Mouse (Mus musculus): ENCODE measurements around the gene Spata20. TPM values are rescaled to one million over a fixed set of nuclear protein-coding genes. Genes with fewer than 3 reads are reported as not detected.

Gene Spata20
- polyA plus RNA-seq, 1 experiment = 1.1 TPM

- Histone ChIP-seq H3K36me3 (ENCODE audit: control insufficient read depth, insufficient read depth, low read length) (no peaks in the 10 kb centered on the region), H3K4me3 (ENCODE audit: insufficient read depth, low read depth, low read length) (no peak overlapping the region), H3K27me3 (replicated peaks; ENCODE audit: control insufficient read depth, insufficient read depth, low read length) (no peaks in the 10 kb centered on the region), H3K4me1 (ENCODE audit: control insufficient read depth, insufficient read depth, low read length) (peaks cover 2% of the 10 kb centered on the region; the same call in 1 of the 2 replicates), H3K27ac (ENCODE audit: insufficient read depth, low read depth, low read length) (no peak overlapping the region)
- no peak for DNase-seq
- TF ChIP-seq POLR2A (IDR thresholded peaks at IDR 0.05; ENCODE audit: low read depth, low read length) (no peak), CTCF (conservative IDR thresholded peaks at IDR 0.05; ENCODE audit: insufficient read depth, insufficient read length, low read depth, low read length) (no peak)
- 76% methylated on average over 7 of the region's 7 CpGs for WGBS
Measured at GRCm38 (mm10) chr11:94441122-94441521, 44.9 kb downstream of the Spata20 start.

- no peak overlapping the region for H3K27ac ChIP-seq (ENCODE audit: insufficient read depth, low read depth, low read length)
- 93% methylated on average over 6 of the region's 6 CpGs for WGBS
- TF ChIP-seq CTCF (conservative IDR thresholded peaks at IDR 0.05; ENCODE audit: insufficient read depth, insufficient read length, low read depth, low read length) = no peak
- no peak for TF ChIP-seq POLR2A (IDR thresholded peaks at IDR 0.05; ENCODE audit: low read depth, low read length)
- no peaks in the 10 kb centered on the region for H3K36me3 ChIP-seq (ENCODE audit: control insufficient read depth, insufficient read depth, low read length)
- no peak for DNase-seq
- H3K4me1 ChIP-seq (ENCODE audit: control insufficient read depth, insufficient read depth, low read length) = peaks cover 2% of the 10 kb centered on the region; the same call in 1 of the 2 replicates
- H3K27me3 ChIP-seq (replicated peaks; ENCODE audit: control insufficient read depth, insufficient read depth, low read length) = no peaks in the 10 kb centered on the region
- H3K4me3 ChIP-seq (ENCODE audit: insufficient read depth, low read depth, low read length) = no peak overlapping the region
Measured at GRCm38 (mm10) chr11:94440421-94440820, 45.6 kb downstream of the Spata20 start.

GRCm38 (mm10) chr11:94429011-94429651, 56.8 kb downstream of the Spata20 start:
- TF ChIP-seq POLR2A (IDR thresholded peaks at IDR 0.05; ENCODE audit: low read depth, low read length) (no peak), CTCF (conservative IDR thresholded peaks at IDR 0.05; ENCODE audit: insufficient read depth, insufficient read length, low read depth, low read length) (no peak)
- 49% methylated on average over 9 of the region's 9 CpGs for WGBS
- Histone ChIP-seq H3K4me3 (ENCODE audit: insufficient read depth, low read depth, low read length) (no peak overlapping the region), H3K4me1 (ENCODE audit: control insufficient read depth, insufficient read depth, low read length) (peaks cover 12% of the 10 kb centered on the region), H3K36me3 (ENCODE audit: control insufficient read depth, insufficient read depth, low read length) (no peaks in the 10 kb centered on the region), H3K27me3 (replicated peaks; ENCODE audit: control insufficient read depth, insufficient read depth, low read length) (no peaks in the 10 kb centered on the region), H3K27ac (ENCODE audit: insufficient read depth, low read depth, low read length) (no peak overlapping the region)
- no peak for DNase-seq

Other genes starting within 250 kb of the Spata20 start
- gene Wfikkn2, start 240.2 kb downstream of the Spata20 start, polyA plus RNA-seq (2012; rRNA removed) = 0.33 and 0.38 TPM in 2 replicates
- not detected in 2 replicates for gene Gm21885, start 204.3 kb downstream of the Spata20 start, polyA plus RNA-seq (2012; rRNA removed)
- 6.6 and 8.5 TPM in 2 replicates for gene Luc7l3, start 164.2 kb downstream of the Spata20 start, polyA plus RNA-seq (2012; rRNA removed)
- gene Ankrd40, start 158.2 kb downstream of the Spata20 start, polyA plus RNA-seq (2012; rRNA removed) = 124 and 139 TPM in 2 replicates
- 43.8 and 51.7 TPM in 2 replicates for gene Abcc3, start 93.2 kb downstream of the Spata20 start, polyA plus RNA-seq (2012; rRNA removed)
- gene Cacna1g, start 12.0 kb downstream of the Spata20 start, polyA plus RNA-seq (2012; rRNA removed) = 7.6 and 10.2 TPM in 2 replicates
- 35.6 and 36.4 TPM in 2 replicates for gene Epn3, start 13.8 kb upstream of the Spata20 start, polyA plus RNA-seq (2012; rRNA removed)
- gene Mycbpap, start 35.6 kb upstream of the Spata20 start, polyA plus RNA-seq (2012; rRNA removed) = 5.0 TPM in 2 replicates
- gene Rsad1, start 63.1 kb upstream of the Spata20 start, polyA plus RNA-seq (2012; rRNA removed) = 8.6 and 10.1 TPM in 2 replicates
- 0.10 and 0.22 TPM in 2 replicates for gene Chad, start 78.9 kb upstream of the Spata20 start, polyA plus RNA-seq (2012; rRNA removed)
- 29.6 and 36.2 TPM in 2 replicates for gene Acsf2, start 115.7 kb upstream of the Spata20 start, polyA plus RNA-seq (2012; rRNA removed)
- 43.4 and 43.6 TPM in 2 replicates for gene Lrrc59, start 143.6 kb upstream of the Spata20 start, polyA plus RNA-seq (2012; rRNA removed)
- gene Mrpl27, start 167.6 kb upstream of the Spata20 start, polyA plus RNA-seq (2012; rRNA removed) = 92.0 and 121 TPM in 2 replicates
- gene Eme1, start 167.8 kb upstream of the Spata20 start, polyA plus RNA-seq (2012; rRNA removed) = 0.13 and 0.22 TPM in 2 replicates
- 21.3 and 26.6 TPM in 2 replicates for gene Xylt2, start 191.3 kb upstream of the Spata20 start, polyA plus RNA-seq (2012; rRNA removed)
- not detected in 2 replicates for gene Gm11541, start 218.3 kb upstream of the Spata20 start, polyA plus RNA-seq (2012; rRNA removed)

Data from kidney, adult 2 months (tissue).